In the genomic region with DNA sequence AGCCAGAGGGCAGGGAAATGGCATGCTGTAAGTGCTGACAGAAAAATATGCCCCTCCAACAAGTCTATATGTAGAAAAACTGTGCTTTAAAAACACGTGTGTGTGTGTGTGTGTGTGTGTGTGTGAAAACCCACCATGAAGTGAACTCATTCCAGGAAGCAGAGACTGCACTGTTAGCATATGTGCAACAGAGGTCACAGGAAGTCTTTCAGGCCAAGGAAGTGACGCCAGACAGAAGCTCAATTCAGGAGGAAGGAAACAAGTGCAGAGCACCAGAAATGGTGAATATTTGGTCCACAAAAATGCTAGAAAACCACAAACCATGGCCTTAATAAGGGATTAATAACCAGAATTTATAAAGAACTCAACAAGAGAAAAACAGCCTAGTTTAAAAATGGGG, we compare ENCODE assay signal across 28 mouse cellular contexts. TPM values are rescaled to one million over a fixed set of nuclear protein-coding genes. Genes with fewer than 3 reads are reported as not detected.
DNase-seq lines count a peak whose midpoint lies in the region; ATAC-seq lines count a peak whose summit lies in the region.
"Had no signal": no experiment of that assay in that cellular context is flagged by ENCODE, and none has a peak within 500 bp of the region (broad histone marks: within the 10 kb centered on the region; RNA-seq: fewer than 3 reads in every experiment).

No protein-coding gene starts in this region.

- no peaks in the 10 kb centered on the region for H3K4me1 ChIP-seq in midbrain, embryonic 11.5 days (ENCODE audit: control insufficient read depth, insufficient read depth, low read length)
- peaks cover 6% of the 10 kb centered on the region for H3K4me1 ChIP-seq in midbrain, embryonic 15.5 days
- H3K4me1 ChIP-seq: heart, embryonic 15.5 days had no signal

- 81% methylated on average over 2 of the region's 2 CpGs for WGBS in midbrain, embryonic 11.5 days
- WGBS in midbrain, embryonic 15.5 days: 77% methylated on average over 2 of the region's 2 CpGs

- H3K9me3 ChIP-seq in midbrain, embryonic 11.5 days (ENCODE audit: control insufficient read depth, low read length): no peaks in the 10 kb centered on the region
- no peaks in the 10 kb centered on the region for H3K9me3 ChIP-seq in midbrain, embryonic 15.5 days
- H3K9me3 ChIP-seq: forebrain, embryonic 10.5 days; forebrain, embryonic 15.5 days; heart, embryonic 15.5 days; intestine, embryonic 15.5 days; liver, embryonic 15.5 days; midbrain, embryonic 10.5 days had no signal

- no peaks in the 10 kb centered on the region for H3K36me3 ChIP-seq in midbrain, embryonic 11.5 days (ENCODE audit: control insufficient read depth, insufficient read depth, low read length)
- no peaks in the 10 kb centered on the region for H3K36me3 ChIP-seq in midbrain, embryonic 15.5 days (replicated peaks)
- H3K36me3 ChIP-seq in splenic B cell, adult 2 months (ENCODE audit: control insufficient read depth, insufficient read depth, low read length, poor library complexity, severe bottlenecking): no peaks in the 10 kb centered on the region
- H3K36me3 ChIP-seq: forebrain, embryonic 10.5 days; forebrain, embryonic 15.5 days; heart, embryonic 15.5 days; intestine, embryonic 15.5 days; midbrain, embryonic 10.5 days had no signal

- DNase-seq in midbrain, embryonic 11.5 days (ENCODE audit: low spot score, missing footprints): peak; percentile 39
- DNase-seq in splenic B cell, adult 2 months (ENCODE audit: low read depth, low spot score): peak; percentile 22
- no peak for DNase-seq in retina, embryonic 14.5 days (ENCODE audit: low spot score)
- DNase-seq in left cerebral cortex, adult 11 months (ENCODE audit: low spot score): no peak
- DNase-seq: adrenal gland, adult 8-10 months; cerebellum, adult 11-12 months; cerebellum, postnatal 10 days; kidney, adult 2 months; kidney, postnatal 36 days; left cerebral cortex, postnatal 4 days; lung, postnatal 4 days; right cerebral cortex, adult 18-20 months; spleen, adult 18-20 months; thymus, adult 18-20 months; thymus, postnatal 36 days had no signal

- H3K9ac ChIP-seq in midbrain, embryonic 11.5 days (ENCODE audit: low read length): no peak overlapping the region
- H3K9ac ChIP-seq in midbrain, embryonic 15.5 days: no peak overlapping the region
- H3K9ac ChIP-seq: embryonic facial prominence, embryonic 13.5 days; forebrain, embryonic 15.5 days; heart, embryonic 15.5 days; intestine, embryonic 15.5 days; liver, embryonic 15.5 days had no signal

- no peak for ATAC-seq in midbrain, embryonic 11.5 days (ENCODE audit: low FRiP score)
- ATAC-seq in midbrain, embryonic 15.5 days (replicated peaks): no peak
- ATAC-seq in activated CD4-positive, CD25-positive, alpha-beta regulatory T cell, adult 4 months: peak; percentile 53
- ATAC-seq in inflammation-experienced regulatory T-cells, adult 6 months: peak; percentile 38
- ATAC-seq: forebrain, embryonic 15.5 days; hindbrain, embryonic 16.5 days; intestine, embryonic 15.5 days had no signal

- H3K4me3 ChIP-seq in midbrain, embryonic 11.5 days (ENCODE audit: low read depth, low read length): no peak overlapping the region
- H3K4me3 ChIP-seq in midbrain, embryonic 15.5 days: no peak overlapping the region
- H3K4me3 ChIP-seq: embryonic facial prominence, embryonic 13.5 days; forebrain, embryonic 10.5 days; forebrain, embryonic 15.5 days; heart, embryonic 15.5 days; intestine, embryonic 15.5 days; layer of hippocampus, adult 2 months; liver, embryonic 15.5 days; midbrain, embryonic 10.5 days had no signal

- H3K4me2 ChIP-seq in midbrain, embryonic 11.5 days: no peak overlapping the region
- H3K4me2 ChIP-seq in midbrain, embryonic 15.5 days: no peak overlapping the region
- H3K4me2 ChIP-seq: embryonic facial prominence, embryonic 13.5 days; forebrain, embryonic 15.5 days; heart, embryonic 15.5 days; intestine, embryonic 15.5 days; liver, embryonic 15.5 days had no signal

- no peak overlapping the region for H3K27ac ChIP-seq in midbrain, embryonic 11.5 days (ENCODE audit: low read depth, low read length)
- H3K27ac ChIP-seq in midbrain, embryonic 15.5 days: no peak overlapping the region
- H3K27ac ChIP-seq: embryonic facial prominence, embryonic 13.5 days; forebrain, embryonic 10.5 days; forebrain, embryonic 15.5 days; heart, embryonic 15.5 days; intestine, embryonic 15.5 days; layer of hippocampus, adult 2 months; liver, embryonic 15.5 days; midbrain, embryonic 10.5 days; stomach, postnatal 0 days had no signal

- H3K27me3 ChIP-seq in midbrain, embryonic 11.5 days (ENCODE audit: control insufficient read depth, insufficient read depth, low read length): no peaks in the 10 kb centered on the region
- H3K27me3 ChIP-seq in midbrain, embryonic 15.5 days (replicated peaks): no peaks in the 10 kb centered on the region
- H3K27me3 ChIP-seq in splenic B cell, adult 2 months (ENCODE audit: control insufficient read depth, insufficient read depth, low read length, poor library complexity, severe bottlenecking): no peaks in the 10 kb centered on the region
- H3K27me3 ChIP-seq: embryonic facial prominence, embryonic 13.5 days; forebrain, embryonic 15.5 days; heart, embryonic 15.5 days; intestine, embryonic 15.5 days; liver, embryonic 15.5 days had no signal

RNA-seq across cellular contexts. Expression of a gene that starts 48.9 kb away (rescaled TPM):
- polyA plus RNA-seq in midbrain, embryonic 11.5 days (2014; fragmentation: Nextera tagmentation; extraction: Ambion mirVana): 73.7 and 83.0 TPM in 2 replicates
- polyA plus RNA-seq in midbrain, embryonic 15.5 days (2015; fragmentation: Nextera tagmentation; extraction: Ambion mirVana): 146 and 148 TPM in 2 replicates
- polyA plus RNA-seq in activated CD4-positive, CD25-positive, alpha-beta regulatory T cell, adult 4 months (2017; shearing (Covaris generic)): 1 to 10 TPM in 1 of 2 experiments, under 1 TPM in 1; 0.68 to 1.2 TPM
- polyA plus RNA-seq in inflammation-experienced regulatory T-cells, adult 6 months (2017; shearing (Covaris generic)): under 1 TPM; 0.38 to 0.77 (median 0.67) TPM

Comparison
In these comparisons a context has a peak if more than half of its experiments do, and no peak if none do; other contexts are left out.
1. ATAC-seq: peak in activated CD4-positive, CD25-positive, alpha-beta regulatory T cell, adult 4 months (single experiment) and inflammation-experienced regulatory T-cells, adult 6 months (single experiment); none in midbrain, embryonic 11.5 days (single experiment) and midbrain, embryonic 15.5 days (single experiment).
2. DNase-seq: peak in midbrain, embryonic 11.5 days (single experiment) and splenic B cell, adult 2 months (single experiment); none in retina, embryonic 14.5 days (single experiment) and left cerebral cortex, adult 11 months (single experiment).
3. RNA of a gene that starts 48.9 kb away (polyA plus RNA-seq): 146 to 148 TPM in midbrain, embryonic 15.5 days and 73.7 to 83.0 TPM in midbrain, embryonic 11.5 days; 0.68 to 1.2 TPM in activated CD4-positive, CD25-positive, alpha-beta regulatory T cell, adult 4 months and 0.38 to 0.77 TPM in inflammation-experienced regulatory T-cells, adult 6 months; every median in the first group is over 10 times any median in the second.